Mouse (Mus musculus): ENCODE results near the gene Nedd9. TPM values are rescaled to one million over a fixed set of nuclear protein-coding genes. Genes with fewer than 3 reads are reported as not detected.

The Nedd9 gene
- total and polyA plus RNA-seq, 3 experiments, result 41.3 to 48.7 (median 42.5) TPM

DNA sequence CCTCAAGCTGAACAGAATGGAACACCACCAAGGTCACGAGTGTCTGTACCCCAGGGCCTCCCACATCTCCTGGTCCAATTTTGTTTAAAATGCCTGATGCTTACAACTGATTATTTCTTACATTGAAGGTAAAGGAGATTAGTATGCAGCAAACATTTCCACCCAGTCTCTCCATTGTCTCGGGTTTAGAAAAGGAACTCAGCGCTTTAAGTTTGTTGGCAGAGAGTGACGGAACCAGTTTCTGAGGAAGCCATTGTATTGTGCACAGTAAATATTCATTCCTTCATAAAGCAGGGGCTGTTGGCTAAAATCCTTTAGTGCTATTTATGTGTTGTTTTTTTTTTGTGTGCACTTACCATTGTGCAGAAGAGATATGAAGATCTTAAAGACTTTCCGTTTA is 166.4 kb downstream of the Nedd9 start:
- in situ Hi-C loops (cut with MboI; ENCODE audit: low pct_ligation_motif_present, low pct_unique_long_range_greater_than_20kb, low sequenced_read_pairs) (no loop called here), dilution Hi-C loops (cut with MboI; ENCODE audit: extremely low pct_ligation_motif_present, extremely low pct_unique_long_range_greater_than_20kb, low sequenced_read_pairs) (no loop called here)
- H3K27me3 ChIP-seq (replicated peaks), result no peaks in the 10 kb centered on the region
- TF ChIP-seq IRF4 (IDR thresholded peaks at IDR 0.05; ENCODE audit: low read depth, low read length) (no peak), TCF12 (IDR thresholded peaks at IDR 0.05; ENCODE audit: low read depth, low read length) (no peak), SIN3A (IDR thresholded peaks at IDR 0.05; ENCODE audit: low read length) (no peak), NELFE (IDR thresholded peaks at IDR 0.05; ENCODE audit: low read depth, low read length) (no peak), MAZ (IDR thresholded peaks at IDR 0.05; ENCODE audit: low read depth, low read length) (no peak), SMC3 (IDR thresholded peaks at IDR 0.05; ENCODE audit: low read depth, low read length) (no peak), ZMIZ1 (IDR thresholded peaks at IDR 0.05; ENCODE audit: low read depth, low read length) (no peak), RAD21 (IDR thresholded peaks at IDR 0.05; ENCODE audit: low read depth, low read length) (no peak), MYC (IDR thresholded peaks at IDR 0.05; ENCODE audit: low read depth, low read length) (no peak), ZC3H11A (IDR thresholded peaks at IDR 0.05; ENCODE audit: low read depth, low read length) (no peak), USF2 (conservative IDR thresholded peaks at IDR 0.05; ENCODE audit: low read depth, low read length) (no peak), NRF1 (IDR thresholded peaks at IDR 0.05; ENCODE audit: low read depth, low read length) (no peak), ZNF384 (IDR thresholded peaks at IDR 0.05; ENCODE audit: low read depth, low read length) (no peak), USF1 (IDR thresholded peaks at IDR 0.05; ENCODE audit: low read depth, low read length) (no peak), TBP (conservative IDR thresholded peaks at IDR 0.05; ENCODE audit: low read depth, low read length) (no peak), CHD2 (IDR thresholded peaks at IDR 0.05; ENCODE audit: low read length) (no peak), ELF1 (IDR thresholded peaks at IDR 0.05; ENCODE audit: low read depth, low read length) (no peak), E2F4 (IDR thresholded peaks at IDR 0.05; ENCODE audit: insufficient replicate concordance, low read depth, low read length) (no peak), MEF2A (IDR thresholded peaks at IDR 0.05; ENCODE audit: borderline replicate concordance, low read depth, low read length) (no peak)
- no peak overlapping the region for H3K27ac ChIP-seq (ENCODE audit: insufficient read depth, low read depth)
- H3K4me1 ChIP-seq (ENCODE audit: control insufficient read depth in 1 of 2, insufficient read depth in 2 of 2), result peaks cover 0 to 1% of the 10 kb centered on the region in 2 experiments; a peak in 1 of 4 replicates
- no peak overlapping the region for H3K4me2 ChIP-seq (ENCODE audit: insufficient read depth, low read depth, poor library complexity, severe bottlenecking)
- H3K9me3 ChIP-seq (replicated peaks; ENCODE audit: low read length), result no peaks in the 10 kb centered on the region
- H3K4me3 ChIP-seq (replicated peaks in 1 of 3; ENCODE audit: low read depth in 2 of 3, low read length in 2 of 3, poor library complexity in 1 of 3), result no peak overlapping the region
- 0 out of 2 replicates have a peak, but pooled peaks cover 2% of the 10 kb centered on the region for H3K79me2 ChIP-seq (replicated peaks; ENCODE audit: control insufficient read depth, extremely low read depth, insufficient read depth, poor library complexity, severe bottlenecking)
- H3K36me3 ChIP-seq (replicated peaks in 1 of 2; ENCODE audit: control insufficient read depth in 1 of 2, insufficient read depth in 1 of 2, low read length in 1 of 2), result peaks cover 44 to 87% of the 10 kb centered on the region in 2 experiments
- DNase-seq (ENCODE audit: extremely low read depth), result no peak
- no peak overlapping the region for H3K9ac ChIP-seq (ENCODE audit: insufficient read depth, low read depth)

DNA sequence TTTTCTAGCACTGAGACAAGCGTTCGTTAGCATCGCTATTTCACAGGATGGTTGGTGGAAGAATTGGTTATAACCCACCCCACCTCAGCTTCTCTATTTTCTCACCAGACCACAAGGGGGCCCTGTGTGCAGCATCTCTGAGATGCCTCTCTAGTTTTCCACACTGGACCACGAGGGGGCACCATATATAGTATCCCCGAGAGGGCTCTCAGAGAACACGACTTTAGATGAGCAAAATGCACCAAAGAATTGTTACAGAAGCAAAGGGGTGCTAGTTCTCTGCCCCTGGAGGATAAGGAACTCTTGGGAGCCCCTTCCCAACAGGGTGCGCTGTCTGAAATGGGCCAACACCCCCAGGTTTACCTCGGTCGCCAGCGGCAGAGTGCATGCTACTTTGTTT is 184.4 kb downstream of the Nedd9 start:
- Histone ChIP-seq H3K27ac (ENCODE audit: insufficient read depth, low read depth) (no peak overlapping the region), H3K27me3 (replicated peaks) (no peaks in the 10 kb centered on the region), H3K4me2 (ENCODE audit: insufficient read depth, low read depth, poor library complexity, severe bottlenecking) (peak overlapping the region; percentile 30), H3K9ac (ENCODE audit: insufficient read depth, low read depth) (peak overlapping the region; percentile 55), H3K4me1 (ENCODE audit: control insufficient read depth in 1 of 2, insufficient read depth in 2 of 2) (peaks cover 0 to 7% of the 10 kb centered on the region in 2 experiments; a peak in 2 of 4 replicates), H3K79me2 (replicated peaks; ENCODE audit: control insufficient read depth, extremely low read depth, insufficient read depth, poor library complexity, severe bottlenecking) (no peaks in the 10 kb centered on the region), H3K36me3 (replicated peaks in 1 of 2; ENCODE audit: control insufficient read depth in 1 of 2, insufficient read depth in 1 of 2, low read length in 1 of 2) (no peaks in the 10 kb centered on the region), H3K4me3 (replicated peaks in 1 of 3; ENCODE audit: low read depth in 2 of 3, low read length in 2 of 3, poor library complexity in 1 of 3) (peak overlapping the region in 2 of 3 experiments; percentile 32 to 38), H3K9me3 (replicated peaks; ENCODE audit: low read length) (no peaks in the 10 kb centered on the region)
- dilution Hi-C loops (cut with MboI; ENCODE audit: extremely low pct_ligation_motif_present, extremely low pct_unique_long_range_greater_than_20kb, low sequenced_read_pairs), result no loop called here
- in situ Hi-C loops (cut with MboI; ENCODE audit: low pct_ligation_motif_present, low pct_unique_long_range_greater_than_20kb, low sequenced_read_pairs), result loop anchor here (10.0 kb wide), 1 partner anchor 152 kb away; no protein-coding TSS in a partner anchor
- peak; percentile 90 for DNase-seq (ENCODE audit: extremely low read depth)
- no peak for TF ChIP-seq BHLHE40 (IDR thresholded peaks at IDR 0.05; ENCODE audit: low read depth, low read length)
- peak; percentile 25 to 100; a peak in 2 of 4 replicates for TF ChIP-seq CTCF (conservative IDR thresholded peaks at IDR 0.05 in 1 of 2, IDR thresholded peaks at IDR 0.05 in 1 of 2; ENCODE audit: low read depth in 2 of 2, low read length in 2 of 2)
- peak; percentile 53; the same call in 1 of the 2 replicates for TF ChIP-seq MAX (IDR thresholded peaks at IDR 0.05; ENCODE audit: low read length)
- TF ChIP-seq RCOR1 (conservative IDR thresholded peaks at IDR 0.05; ENCODE audit: low read depth, low read length), result no peak
- TF ChIP-seq USF2 (conservative IDR thresholded peaks at IDR 0.05; ENCODE audit: low read depth, low read length), result no peak
- no peak for TF ChIP-seq TBP (conservative IDR thresholded peaks at IDR 0.05; ENCODE audit: low read depth, low read length)
- TF ChIP-seq ZMIZ1 (IDR thresholded peaks at IDR 0.05; ENCODE audit: low read depth, low read length), result no peak
- peak; percentile 99 for TF ChIP-seq ZC3H11A (IDR thresholded peaks at IDR 0.05; ENCODE audit: low read depth, low read length)
- no peak for TF ChIP-seq MYC (IDR thresholded peaks at IDR 0.05; ENCODE audit: low read depth, low read length)
- TF ChIP-seq TCF12 (IDR thresholded peaks at IDR 0.05; ENCODE audit: low read depth, low read length), result peak; percentile 52; the same call in 1 of the 2 replicates
- peak; percentile 91 for TF ChIP-seq RAD21 (IDR thresholded peaks at IDR 0.05; ENCODE audit: low read depth, low read length)
- peak; percentile 100 for TF ChIP-seq SMC3 (IDR thresholded peaks at IDR 0.05; ENCODE audit: low read depth, low read length)
- no peak for TF ChIP-seq ETS1 (conservative IDR thresholded peaks at IDR 0.05; ENCODE audit: low read depth, low read length)
- no peak for TF ChIP-seq E2F4 (IDR thresholded peaks at IDR 0.05; ENCODE audit: insufficient replicate concordance, low read depth, low read length)
- peak; percentile 88 for TF ChIP-seq NELFE (IDR thresholded peaks at IDR 0.05; ENCODE audit: low read depth, low read length)
- no peak for TF ChIP-seq ZKSCAN1 (IDR thresholded peaks at IDR 0.05; ENCODE audit: borderline replicate concordance, low read depth, low read length)
- TF ChIP-seq KAT2A (IDR thresholded peaks at IDR 0.05; ENCODE audit: insufficient replicate concordance, low read length), result no peak
- TF ChIP-seq MAFK (IDR thresholded peaks at IDR 0.05; ENCODE audit: insufficient replicate concordance, low read length), result no peak
- TF ChIP-seq MAZ (IDR thresholded peaks at IDR 0.05; ENCODE audit: low read depth, low read length), result peak; percentile 59; the same call in 1 of the 2 replicates
- no peak for TF ChIP-seq POLR2A (IDR thresholded peaks at IDR 0.05; ENCODE audit: low read depth, low read length)
- TF ChIP-seq IRF4 (IDR thresholded peaks at IDR 0.05; ENCODE audit: low read depth, low read length), result peak; percentile 60; the same call in 1 of the 2 replicates
- TF ChIP-seq UBTF (IDR thresholded peaks at IDR 0.05; ENCODE audit: low read depth, low read length), result no peak
- TF ChIP-seq PAX5 (IDR thresholded peaks at IDR 0.05; ENCODE audit: low read length), result no peak
